In genomic region chr1:40242717-40243116, GRCm38 (mm10) we compare ENCODE assay signal across 22 mouse cellular contexts. TPM values are rescaled to one million over a fixed set of nuclear protein-coding genes. Genes with fewer than 3 reads are reported as not detected.
DNase-seq lines count a peak whose midpoint lies in the region; ATAC-seq and TF ChIP-seq lines count a peak whose summit lies in the region.
"Had no signal": no experiment of that assay in that cellular context is flagged by ENCODE, and none has a peak within 500 bp of the region (broad histone marks: within the 10 kb centered on the region; RNA-seq: fewer than 3 reads in every experiment).

No protein-coding gene starts in this region.

- H3K9ac ChIP-seq in lung, embryonic 14.5 days, result no peak overlapping the region
- H3K9ac ChIP-seq: embryonic facial prominence, embryonic 15.5 days; hindbrain, embryonic 12.5 days; liver, embryonic 13.5 days; neural tube, embryonic 12.5 days had no signal

- H3K4me3 ChIP-seq in kidney, adult 2 months (ENCODE audit: insufficient read depth, low read depth, low read length), result no peak overlapping the region
- H3K4me3 ChIP-seq in lung, embryonic 14.5 days (ENCODE audit: low read depth, low read length), result no peak overlapping the region
- H3K4me3 ChIP-seq: embryonic facial prominence, embryonic 15.5 days; forebrain, embryonic 10.5 days; heart, adult 2 months; hindbrain, embryonic 12.5 days; liver, embryonic 13.5 days; neural tube, embryonic 12.5 days had no signal

- TF ChIP-seq CTCF in kidney, adult 2 months (conservative IDR thresholded peaks at IDR 0.05; ENCODE audit: insufficient read depth, insufficient read length, low read depth, low read length), result no peak
- no peak for TF ChIP-seq CTCF in lung, embryonic 14.5 days (IDR thresholded peaks at IDR 0.05; ENCODE audit: low read depth)

- no peaks in the 10 kb centered on the region for H3K9me3 ChIP-seq in lung, embryonic 14.5 days (ENCODE audit: low read depth, low read length)
- H3K9me3 ChIP-seq: embryonic facial prominence, embryonic 15.5 days; forebrain, embryonic 10.5 days; hindbrain, embryonic 12.5 days; liver, embryonic 13.5 days; neural tube, embryonic 12.5 days had no signal

- no peak for TF ChIP-seq POLR2A in kidney, adult 2 months (IDR thresholded peaks at IDR 0.05; ENCODE audit: low read depth, low read length)

- peak; percentile 27 for DNase-seq in kidney, adult 2 months
- DNase-seq in kidney, adult 11 months, result no peak
- no peak for DNase-seq in lung, embryonic 14.5 days
- DNase-seq in lung, adult 18-20 months, result no peak
- peak; percentile 96 for DNase-seq in fat pad, adult 2 months (ENCODE audit: extremely low read depth, low read depth, low spot score)
- peak; percentile 35 for DNase-seq in telencephalon, adult 2 months (ENCODE audit: low read depth, low spot score)
- no peak for DNase-seq in thymus, postnatal 14 days
- DNase-seq: adrenal gland, postnatal 25 days; cerebellum, adult 9-11 months; gastrocnemius, postnatal 14 days; heart, adult 2 months; kidney, postnatal 10 days; liver, embryonic 13.5 days; lung, postnatal 10 days; midbrain, embryonic 14.5 days; right cerebral cortex, postnatal 14 days; thymus, postnatal 25 days had no signal

- H3K4me2 ChIP-seq in lung, embryonic 14.5 days, result no peak overlapping the region
- H3K4me2 ChIP-seq: embryonic facial prominence, embryonic 15.5 days; hindbrain, embryonic 12.5 days; liver, embryonic 13.5 days; neural tube, embryonic 12.5 days had no signal

- no peak overlapping the region for H3K27ac ChIP-seq in kidney, adult 2 months (ENCODE audit: insufficient read depth, low read depth, low read length)
- H3K27ac ChIP-seq in lung, embryonic 14.5 days (ENCODE audit: low read depth), result peak overlapping the region; percentile 24; the same call in 1 of the 2 replicates
- H3K27ac ChIP-seq: embryonic facial prominence, embryonic 15.5 days; forebrain, embryonic 10.5 days; heart, adult 2 months; hindbrain, embryonic 12.5 days; liver, embryonic 13.5 days; neural tube, embryonic 12.5 days had no signal

- H3K4me1 ChIP-seq in kidney, adult 2 months (ENCODE audit: control insufficient read depth, insufficient read depth, low read length), result peaks cover 2% of the 10 kb centered on the region; the same call in 1 of the 2 replicates
- H3K4me1 ChIP-seq in lung, embryonic 14.5 days (ENCODE audit: insufficient read depth), result no peaks in the 10 kb centered on the region
- H3K4me1 ChIP-seq: embryonic facial prominence, embryonic 15.5 days; forebrain, embryonic 10.5 days; hindbrain, embryonic 12.5 days; liver, embryonic 13.5 days; neural tube, embryonic 12.5 days had no signal

- ATAC-seq in lung, embryonic 14.5 days (ENCODE audit: insufficient read depth), result no peak
- ATAC-seq: forebrain, embryonic 16.5 days had no signal

- WGBS in kidney, adult 2 months, result 45% methylated on average over 1 of the region's 1 CpGs
- 57% methylated on average over 1 of the region's 1 CpGs for WGBS in lung, embryonic 14.5 days

- no peaks in the 10 kb centered on the region for H3K36me3 ChIP-seq in kidney, adult 2 months (ENCODE audit: control insufficient read depth, insufficient read depth, low read length)
- H3K36me3 ChIP-seq in lung, embryonic 14.5 days (ENCODE audit: insufficient read depth), result no peaks in the 10 kb centered on the region
- H3K36me3 ChIP-seq: embryonic facial prominence, embryonic 15.5 days; forebrain, embryonic 10.5 days; hindbrain, embryonic 12.5 days; liver, embryonic 13.5 days; neural tube, embryonic 12.5 days had no signal

- no peaks in the 10 kb centered on the region for H3K27me3 ChIP-seq in kidney, adult 2 months (replicated peaks; ENCODE audit: control insufficient read depth, insufficient read depth, low read length)
- no peaks in the 10 kb centered on the region for H3K27me3 ChIP-seq in lung, embryonic 14.5 days (ENCODE audit: insufficient read depth, low read length)
- H3K27me3 ChIP-seq: embryonic facial prominence, embryonic 15.5 days; hindbrain, embryonic 12.5 days; liver, embryonic 13.5 days; neural tube, embryonic 12.5 days had no signal

RNA-seq across cellular contexts. Expression of gene Il1r1, which starts 17.8 kb away (rescaled TPM):
- polyA plus RNA-seq in kidney, adult 2 months (2012; rRNA removed), result 3.3 and 3.4 TPM in 2 replicates
- 8.3 and 9.5 TPM in 2 replicates for polyA plus RNA-seq in lung, embryonic 14.5 days (2014; fragmentation: Nextera tagmentation; extraction: Ambion mirVana)

Comparison
In these comparisons a context has a peak if more than half of its experiments do, and no peak if none do; other contexts are left out.
1. DNase-seq: peak in kidney, adult 2 months (single experiment), fat pad, adult 2 months (single experiment) and telencephalon, adult 2 months (single experiment); none in kidney, adult 11 months (single experiment), lung, embryonic 14.5 days (single experiment), lung, adult 18-20 months (0 of 2) and thymus, postnatal 14 days (single experiment).